Mouse (Mus musculus): Measurements from ENCODE around the gene Med20. TPM values are rescaled to one million over a fixed set of nuclear protein-coding genes. Genes with fewer than 3 reads are reported as not detected.

Med20 gene
- polyA plus RNA-seq, 1 experiment from 2014 or later, result 47.0 TPM

DNA sequence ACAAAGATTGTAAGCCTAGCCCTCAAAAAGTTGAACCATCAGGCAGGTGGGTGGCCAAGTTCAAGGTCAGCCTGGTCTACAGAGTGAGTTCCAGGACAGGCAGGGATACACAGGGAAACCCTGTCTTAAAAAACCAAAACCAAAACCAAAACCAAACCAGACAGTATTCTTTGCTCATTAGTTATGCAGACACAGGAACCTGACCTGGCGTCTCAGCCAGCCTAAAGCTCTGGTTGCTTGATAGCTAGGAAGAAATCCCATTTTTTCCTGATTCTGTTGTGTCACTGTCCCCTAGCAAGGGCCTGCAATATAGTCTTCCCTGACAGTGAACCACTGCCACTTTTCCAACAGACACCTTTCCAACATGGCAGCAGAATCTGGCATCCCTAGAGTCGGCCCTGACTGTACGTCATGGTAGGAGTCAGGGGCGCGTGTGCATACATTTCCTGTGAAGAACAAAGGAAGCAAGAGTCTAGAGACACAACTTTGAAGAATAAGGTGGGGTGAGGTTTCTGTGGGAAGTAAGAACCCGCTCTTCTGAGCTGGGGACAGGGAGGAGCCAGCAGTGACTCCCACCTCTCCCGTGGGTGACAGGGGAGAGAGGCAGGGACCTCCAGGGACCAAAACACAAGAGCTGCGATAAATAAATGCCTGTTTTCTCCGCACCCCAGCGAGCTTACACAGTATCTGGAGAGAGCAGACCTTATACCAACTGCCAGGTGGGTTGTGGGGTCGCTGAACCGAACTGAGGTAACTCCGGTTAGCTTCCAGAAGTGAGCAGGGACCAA is 10.6 kb upstream of the Med20 start:
- no peak for ATAC-seq
- Histone ChIP-seq H3K27ac (ENCODE audit: low read length) (no peak overlapping the region), H3K4me3 (ENCODE audit: low read depth, low read length) (no peak overlapping the region), H3K4me2 (ENCODE audit: low read length) (no peak overlapping the region), H3K27me3 (ENCODE audit: control insufficient read depth, insufficient read depth, low read depth, low read length) (no peaks in the 10 kb centered on the region), H3K9me3 (replicated peaks; ENCODE audit: control insufficient read depth, low read length, poor library complexity, severe bottlenecking) (no peaks in the 10 kb centered on the region), H3K4me1 (ENCODE audit: control insufficient read depth, insufficient read depth, low read length) (0 out of 2 replicates have a peak, but pooled peaks cover 8% of the 10 kb centered on the region), H3K9ac (ENCODE audit: low read depth, low read length) (no peak overlapping the region), H3K36me3 (ENCODE audit: control insufficient read depth, insufficient read depth, low read length) (peaks cover 31% of the 10 kb centered on the region)
- WGBS, result 90% methylated on average over 13 of the region's 13 CpGs

DNA sequence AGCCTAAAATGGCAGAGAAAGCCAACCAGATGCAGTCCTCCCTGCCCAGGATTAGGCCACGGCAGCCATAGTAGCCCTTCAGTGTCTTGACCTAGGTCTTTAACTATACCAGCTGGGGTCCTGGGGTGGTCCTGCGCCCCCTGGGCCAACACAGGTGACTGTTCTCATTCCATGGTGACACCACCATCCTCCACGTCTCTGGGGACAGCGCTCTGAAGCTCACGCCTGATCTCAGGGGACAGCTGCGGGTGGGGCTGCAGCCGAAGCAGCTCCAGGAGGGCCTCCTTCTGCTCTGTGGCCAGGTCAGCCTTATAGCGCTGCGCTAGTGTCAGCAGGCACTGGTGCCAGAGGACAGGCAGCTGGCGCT is 10.0 kb upstream of the Med20 start:
- ATAC-seq, result no peak
- peaks cover 33% of the 10 kb centered on the region for H3K36me3 ChIP-seq (ENCODE audit: control insufficient read depth, insufficient read depth, low read length)
- 0 out of 2 replicates have a peak, but pooled peaks cover 3% of the 10 kb centered on the region for H3K4me1 ChIP-seq (ENCODE audit: control insufficient read depth, insufficient read depth, low read length)
- no peaks in the 10 kb centered on the region for H3K27me3 ChIP-seq (ENCODE audit: control insufficient read depth, insufficient read depth, low read depth, low read length)
- H3K9me3 ChIP-seq (replicated peaks; ENCODE audit: control insufficient read depth, low read length, poor library complexity, severe bottlenecking), result no peaks in the 10 kb centered on the region
- H3K9ac ChIP-seq (ENCODE audit: low read depth, low read length), result no peak overlapping the region
- no peak overlapping the region for H3K4me3 ChIP-seq (ENCODE audit: low read depth, low read length)
- no peak overlapping the region for H3K4me2 ChIP-seq (ENCODE audit: low read length)
- no peak overlapping the region for H3K27ac ChIP-seq (ENCODE audit: low read length)
- WGBS, result 92% methylated on average over 10 of the region's 10 CpGs

- no peak for ATAC-seq
- no peaks in the 10 kb centered on the region for H3K27me3 ChIP-seq (ENCODE audit: control insufficient read depth, insufficient read depth, low read depth, low read length)
- H3K9ac ChIP-seq (ENCODE audit: low read depth, low read length), result no peak overlapping the region
- H3K9me3 ChIP-seq (replicated peaks; ENCODE audit: control insufficient read depth, low read length, poor library complexity, severe bottlenecking), result no peaks in the 10 kb centered on the region
- no peak overlapping the region for H3K27ac ChIP-seq (ENCODE audit: low read length)
- 0 out of 2 replicates have a peak, but pooled peaks cover 2% of the 10 kb centered on the region for H3K4me1 ChIP-seq (ENCODE audit: control insufficient read depth, insufficient read depth, low read length)
- WGBS, result 94% methylated on average over 11 of the region's 11 CpGs
- no peak overlapping the region for H3K4me2 ChIP-seq (ENCODE audit: low read length)
- H3K4me3 ChIP-seq (ENCODE audit: low read depth, low read length), result no peak overlapping the region
- peaks cover 35% of the 10 kb centered on the region for H3K36me3 ChIP-seq (ENCODE audit: control insufficient read depth, insufficient read depth, low read length)
Measured at GRCm38 (mm10) chr17:47602289-47602688, 9.1 kb upstream of the Med20 start.

DNA sequence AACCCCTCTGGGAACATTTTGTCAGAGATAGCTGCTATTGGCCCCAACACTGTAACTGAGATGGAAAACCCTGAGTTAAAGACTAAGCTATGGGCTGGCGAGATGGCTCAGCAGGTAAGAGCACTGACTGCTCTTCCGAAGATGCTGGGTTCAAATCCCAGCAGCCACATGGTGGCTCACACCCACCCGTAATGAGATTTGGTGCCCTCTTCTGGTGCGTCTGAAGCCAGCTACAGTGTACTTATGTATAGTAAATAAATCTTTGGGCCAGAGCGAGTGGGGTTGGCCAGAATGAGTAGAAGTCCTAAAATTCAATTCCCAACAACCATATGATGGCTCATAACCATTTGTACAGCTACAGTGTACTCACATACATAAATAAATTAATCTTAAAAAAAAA is 5.2 kb upstream of the Med20 start:
- 77% methylated on average over 5 of the region's 5 CpGs for WGBS
- Histone ChIP-seq H3K36me3 (ENCODE audit: control insufficient read depth, insufficient read depth, low read length) (peaks cover 37% of the 10 kb centered on the region), H3K4me1 (ENCODE audit: control insufficient read depth, insufficient read depth, low read length) (peaks cover 10% of the 10 kb centered on the region)

DNA sequence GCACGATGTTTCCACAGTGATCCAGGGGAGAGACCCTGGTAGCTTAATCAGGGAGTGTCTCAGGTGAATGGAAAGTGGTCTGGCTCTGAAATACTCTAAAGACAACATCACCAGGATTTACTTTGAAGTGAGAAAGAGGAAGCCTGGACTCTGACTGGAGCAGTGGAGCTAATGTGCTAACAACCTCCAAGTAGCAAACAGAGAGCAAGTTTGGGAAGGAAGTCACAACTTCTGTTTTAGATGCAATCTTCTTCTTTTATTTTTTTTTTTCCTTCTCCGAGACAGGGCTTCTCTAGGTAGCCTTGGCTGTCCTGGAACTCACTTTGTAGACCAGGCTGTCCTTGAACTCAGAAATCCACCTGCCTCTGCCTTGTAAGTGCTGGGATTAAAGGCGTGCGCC is 2.2 kb upstream of the Med20 start:
- H3K4me2 ChIP-seq (ENCODE audit: low read length), result no peak overlapping the region
- WGBS, result 94% methylated on average over 4 of the region's 4 CpGs
- peaks cover 22% of the 10 kb centered on the region for H3K36me3 ChIP-seq (ENCODE audit: control insufficient read depth, insufficient read depth, low read length)
- ATAC-seq, result no peak
- H3K27ac ChIP-seq (ENCODE audit: low read length), result no peak overlapping the region
- no peak overlapping the region for H3K4me3 ChIP-seq (ENCODE audit: low read depth, low read length)
- no peak overlapping the region for H3K9ac ChIP-seq (ENCODE audit: low read depth, low read length)
- no peaks in the 10 kb centered on the region for H3K9me3 ChIP-seq (replicated peaks; ENCODE audit: control insufficient read depth, low read length, poor library complexity, severe bottlenecking)
- peaks cover 24% of the 10 kb centered on the region for H3K4me1 ChIP-seq (ENCODE audit: control insufficient read depth, insufficient read depth, low read length)
- no peaks in the 10 kb centered on the region for H3K27me3 ChIP-seq (ENCODE audit: control insufficient read depth, insufficient read depth, low read depth, low read length)

More for the DNA sequence above, 5.2 kb upstream of the Med20 start:
- no peaks in the 10 kb centered on the region for H3K27me3 ChIP-seq (ENCODE audit: control insufficient read depth, insufficient read depth, low read depth, low read length)
- H3K27ac ChIP-seq (ENCODE audit: low read length), result no peak overlapping the region
- no peak overlapping the region for H3K4me2 ChIP-seq (ENCODE audit: low read length)
- H3K9ac ChIP-seq (ENCODE audit: low read depth, low read length), result no peak overlapping the region
- H3K9me3 ChIP-seq (replicated peaks; ENCODE audit: control insufficient read depth, low read length, poor library complexity, severe bottlenecking), result no peaks in the 10 kb centered on the region
- no peak for ATAC-seq
- no peak overlapping the region for H3K4me3 ChIP-seq (ENCODE audit: low read depth, low read length)

DNA sequence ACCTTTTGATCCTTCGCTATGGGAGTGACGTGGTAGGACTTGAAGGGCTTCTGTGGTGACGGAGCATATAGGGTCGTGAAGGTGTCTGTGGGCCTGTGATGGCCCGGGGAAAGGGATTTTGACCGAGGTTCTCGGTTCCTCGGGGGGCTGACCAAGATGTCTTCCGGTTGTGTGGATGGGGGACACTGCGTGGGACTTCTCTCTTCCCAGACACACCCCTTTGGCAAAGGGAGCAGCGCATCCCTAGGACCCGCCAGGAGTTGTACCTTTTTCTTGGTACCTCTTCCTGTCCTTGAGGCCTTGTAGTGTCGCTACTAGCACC is 240 bp downstream of the Med20 start:
- Histone ChIP-seq H3K9ac (ENCODE audit: low read depth, low read length) (peak overlapping the region; percentile 80), H3K36me3 (ENCODE audit: control insufficient read depth, insufficient read depth, low read length) (peaks cover 9% of the 10 kb centered on the region), H3K27me3 (ENCODE audit: control insufficient read depth, insufficient read depth, low read depth, low read length) (no peaks in the 10 kb centered on the region), H3K4me2 (ENCODE audit: low read length) (peak overlapping the region; percentile 95), H3K9me3 (replicated peaks; ENCODE audit: control insufficient read depth, low read length, poor library complexity, severe bottlenecking) (no peaks in the 10 kb centered on the region), H3K27ac (ENCODE audit: low read length) (peak overlapping the region; percentile 80), H3K4me3 (ENCODE audit: low read depth, low read length) (peak overlapping the region; percentile 84), H3K4me1 (ENCODE audit: control insufficient read depth, insufficient read depth, low read length) (peaks cover 24% of the 10 kb centered on the region)
- peak; percentile 73; the same call in 1 of the 2 replicates for ATAC-seq
- under 1% methylated on average over 13 of the region's 13 CpGs for WGBS

DNA sequence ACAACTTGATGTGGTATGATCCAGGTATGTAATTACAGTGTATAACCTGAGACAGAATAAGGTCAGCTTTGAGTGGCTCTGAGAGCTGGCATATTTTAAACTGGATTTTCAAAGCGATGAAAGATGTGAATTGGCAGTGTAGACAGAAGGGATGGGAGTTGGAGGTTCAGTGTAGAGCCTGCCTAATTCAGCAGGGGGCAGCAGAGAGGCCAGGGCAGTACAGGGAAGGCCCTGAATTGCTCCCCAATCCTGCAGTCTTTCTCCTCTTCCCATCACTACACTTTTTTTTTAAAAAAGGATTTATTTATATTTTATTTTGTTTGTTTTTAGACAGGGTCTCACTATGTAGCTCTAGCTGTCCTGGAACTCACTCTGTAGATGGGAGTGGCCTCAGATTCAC is 2.6 kb downstream of the Med20 start:
- Histone ChIP-seq H3K4me1 (ENCODE audit: control insufficient read depth, insufficient read depth, low read length) (peaks cover 24% of the 10 kb centered on the region), H3K27me3 (ENCODE audit: control insufficient read depth, insufficient read depth, low read depth, low read length) (no peaks in the 10 kb centered on the region), H3K9ac (ENCODE audit: low read depth, low read length) (no peak overlapping the region), H3K27ac (ENCODE audit: low read length) (no peak overlapping the region), H3K4me3 (ENCODE audit: low read depth, low read length) (no peak overlapping the region), H3K9me3 (replicated peaks; ENCODE audit: control insufficient read depth, low read length, poor library complexity, severe bottlenecking) (no peaks in the 10 kb centered on the region), H3K36me3 (ENCODE audit: control insufficient read depth, insufficient read depth, low read length) (peaks cover 8% of the 10 kb centered on the region; the same call in 1 of the 2 replicates), H3K4me2 (ENCODE audit: low read length) (no peak overlapping the region)
- no peak for ATAC-seq
- WGBS, result 100% methylated on average over 1 of the region's 1 CpGs

DNA sequence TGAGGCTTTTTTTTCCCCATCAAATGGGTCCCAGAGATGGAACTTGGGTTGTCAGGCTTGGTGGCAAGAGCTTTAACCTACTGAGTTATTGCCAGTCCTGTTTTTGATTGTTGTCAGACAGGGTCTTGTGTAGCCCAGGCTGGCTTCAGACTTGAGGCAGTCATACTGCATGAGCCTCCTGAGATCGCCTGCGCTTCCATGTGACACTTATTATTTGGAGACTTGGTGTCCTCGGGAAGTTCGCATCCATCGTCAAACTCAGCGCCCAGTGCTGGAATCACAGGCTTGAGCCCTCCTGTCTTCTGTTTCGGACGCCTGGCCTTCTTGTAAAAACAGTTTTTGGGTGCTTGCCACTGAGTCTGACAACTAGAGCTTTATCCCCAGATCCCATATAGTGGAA is 4.7 kb downstream of the Med20 start:
- Histone ChIP-seq H3K36me3 (ENCODE audit: control insufficient read depth, insufficient read depth, low read length) (peaks cover 11% of the 10 kb centered on the region; the same call in 1 of the 2 replicates), H3K27ac (ENCODE audit: low read length) (no peak overlapping the region), H3K9ac (ENCODE audit: low read depth, low read length) (no peak overlapping the region), H3K4me3 (ENCODE audit: low read depth, low read length) (no peak overlapping the region), H3K9me3 (replicated peaks; ENCODE audit: control insufficient read depth, low read length, poor library complexity, severe bottlenecking) (no peaks in the 10 kb centered on the region), H3K27me3 (ENCODE audit: control insufficient read depth, insufficient read depth, low read depth, low read length) (no peaks in the 10 kb centered on the region), H3K4me1 (ENCODE audit: control insufficient read depth, insufficient read depth, low read length) (peaks cover 14% of the 10 kb centered on the region), H3K4me2 (ENCODE audit: low read length) (no peak overlapping the region)
- ATAC-seq, result no peak
- 97% methylated on average over 8 of the region's 8 CpGs for WGBS

DNA sequence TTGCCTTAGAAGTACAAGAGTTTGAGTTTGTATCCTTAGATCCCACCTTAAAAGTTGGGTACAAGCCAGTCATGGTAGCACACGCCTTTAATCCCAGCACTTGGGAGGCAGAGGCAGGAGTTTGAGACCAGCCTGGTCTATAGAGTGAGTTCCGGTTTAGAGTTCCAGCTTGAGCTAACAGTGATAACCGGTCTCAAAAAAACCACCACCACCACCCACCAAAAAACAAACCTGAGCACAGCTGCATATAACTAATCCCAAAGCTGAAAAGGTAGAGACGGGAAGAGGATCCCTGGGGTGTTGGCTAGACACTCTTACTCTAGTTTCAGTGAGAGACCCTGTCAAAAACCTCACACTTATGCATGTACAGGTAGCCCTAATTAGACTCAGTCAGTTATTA is 5.3 kb downstream of the Med20 start:
- WGBS, result 97% methylated on average over 4 of the region's 4 CpGs
- no peak overlapping the region for H3K27ac ChIP-seq (ENCODE audit: low read length)
- no peaks in the 10 kb centered on the region for H3K27me3 ChIP-seq (ENCODE audit: control insufficient read depth, insufficient read depth, low read depth, low read length)
- H3K4me2 ChIP-seq (ENCODE audit: low read length), result no peak overlapping the region
- no peak for ATAC-seq
- peaks cover 14% of the 10 kb centered on the region for H3K4me1 ChIP-seq (ENCODE audit: control insufficient read depth, insufficient read depth, low read length)
- no peak overlapping the region for H3K4me3 ChIP-seq (ENCODE audit: low read depth, low read length)
- no peak overlapping the region for H3K9ac ChIP-seq (ENCODE audit: low read depth, low read length)
- no peaks in the 10 kb centered on the region for H3K9me3 ChIP-seq (replicated peaks; ENCODE audit: control insufficient read depth, low read length, poor library complexity, severe bottlenecking)
- H3K36me3 ChIP-seq (ENCODE audit: control insufficient read depth, insufficient read depth, low read length), result peaks cover 11% of the 10 kb centered on the region; the same call in 1 of the 2 replicates

All from midbrain, embryonic 16.5 days (tissue).